Mouse (Mus musculus): ENCODE measurements around the gene Slc25a45.

The Slc25a45 gene

GRCm38 (mm10) chr19:5892735-5893134 lies 15.1 kb downstream of the Slc25a45 start:
- DNase-seq (ENCODE audit: low spot score), result no peak

- DNase-seq (ENCODE audit: low spot score), result no peak
These were observed 15.8 kb downstream of the Slc25a45 start for GRCm38 (mm10) chr19:5893282-5894001.

- DNase-seq (ENCODE audit: low spot score), result peak; percentile 96
These were observed 16.5 kb downstream of the Slc25a45 start, which contains the start of gene Tigd3 for GRCm38 (mm10) chr19:5894002-5894678. Gene Tigd3, minus strand, starts transcription at chr19:5894149.

GRCm38 (mm10) chr19:5907275-5907674 lies 29.7 kb downstream of the Slc25a45 start:
- DNase-seq (ENCODE audit: low spot score), result no peak

GRCm38 (mm10) chr19:5910221-5910620 lies 32.6 kb downstream of the Slc25a45 start:
- no peak for DNase-seq (ENCODE audit: low spot score)

GRCm38 (mm10) chr19:5911430-5912102 lies 34.0 kb downstream of the Slc25a45 start:
- DNase-seq (ENCODE audit: low spot score), result no peak

- peak; percentile 99 for DNase-seq (ENCODE audit: low spot score)
These were observed 34.7 kb downstream of the Slc25a45 start for GRCm38 (mm10) chr19:5912103-5913006.

- DNase-seq (ENCODE audit: low spot score), result no peak
These were observed 35.6 kb downstream of the Slc25a45 start, which contains the start of gene Dpf2 for GRCm38 (mm10) chr19:5913007-5913719. Gene Dpf2, minus strand, starts transcription at chr19:5913010.

- DNase-seq (ENCODE audit: low spot score), result no peak
These were observed 44.1 kb downstream of the Slc25a45 start for GRCm38 (mm10) chr19:5921715-5922114.

GRCm38 (mm10) chr19:5922119-5922942 lies 44.7 kb downstream of the Slc25a45 start:
- no peak for DNase-seq (ENCODE audit: low spot score)

- no peak for DNase-seq (ENCODE audit: low spot score)
These were observed 45.4 kb downstream of the Slc25a45 start for GRCm38 (mm10) chr19:5922963-5923362.

- peak; percentile 97 for DNase-seq (ENCODE audit: low spot score)
These were observed 46.5 kb downstream of the Slc25a45 start for GRCm38 (mm10) chr19:5923990-5924712.

GRCm38 (mm10) chr19:5924713-5925093 lies 47.1 kb downstream of the Slc25a45 start, which contains the start of gene Cdc42ep2:
Gene Cdc42ep2, minus strand, starts transcription at chr19:5924816.
- DNase-seq (ENCODE audit: low spot score), result peak; percentile 99

GRCm38 (mm10) chr19:5925311-5925855 lies 47.8 kb downstream of the Slc25a45 start:
- no peak for DNase-seq (ENCODE audit: low spot score)

- no peak for DNase-seq (ENCODE audit: low spot score)
These were observed 49.4 kb downstream of the Slc25a45 start for GRCm38 (mm10) chr19:5927026-5927425.

- no peak for DNase-seq (ENCODE audit: low spot score)
These were observed 49.9 kb downstream of the Slc25a45 start for GRCm38 (mm10) chr19:5927532-5927931.

- no peak for DNase-seq (ENCODE audit: low spot score)
These were observed 50.5 kb downstream of the Slc25a45 start for GRCm38 (mm10) chr19:5928104-5928503.

GRCm38 (mm10) chr19:5928546-5928945 lies 50.9 kb downstream of the Slc25a45 start:
- no peak for DNase-seq (ENCODE audit: low spot score)

Measured in testis, postnatal 10 days (tissue).